Mouse (Mus musculus) testis, postnatal 14 days (tissue): Measurements from ENCODE around the gene Rab5c.
A peak's percentile ranks its signal among the peaks of the same experiment; 100 is the strongest.

Experiments
- DNase-seq: peaks from one replicate; pipeline ENCODE4 v3.0.0; 2021; ENCODE audit warnings: low spot score

Gene Rab5c

DNA sequence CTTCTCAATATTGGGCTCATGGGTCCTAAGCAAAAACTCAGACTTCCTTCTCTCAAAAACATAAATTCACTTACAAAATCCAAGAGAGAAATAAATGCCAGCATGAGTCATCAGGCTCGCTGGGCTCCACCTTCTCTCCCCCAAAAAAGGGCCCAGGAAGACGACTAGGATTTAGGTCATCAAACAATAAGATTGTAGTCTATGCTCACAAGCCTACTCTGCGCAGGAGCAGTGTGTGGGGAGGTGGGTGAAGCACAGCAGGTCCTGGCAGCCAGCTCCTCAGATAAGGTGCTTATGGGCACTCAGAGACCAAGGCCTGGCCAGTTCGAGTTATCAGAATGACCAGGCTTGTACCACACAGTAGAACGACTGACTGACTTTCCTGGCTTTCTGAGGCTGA is 17.7 kb downstream of the Rab5c start:
- DNase-seq = no peak

- DNase-seq = no peak
Measured at GRCm38 (mm10) chr11:100719893-100720292, 18.1 kb downstream of the Rab5c start.

DNA sequence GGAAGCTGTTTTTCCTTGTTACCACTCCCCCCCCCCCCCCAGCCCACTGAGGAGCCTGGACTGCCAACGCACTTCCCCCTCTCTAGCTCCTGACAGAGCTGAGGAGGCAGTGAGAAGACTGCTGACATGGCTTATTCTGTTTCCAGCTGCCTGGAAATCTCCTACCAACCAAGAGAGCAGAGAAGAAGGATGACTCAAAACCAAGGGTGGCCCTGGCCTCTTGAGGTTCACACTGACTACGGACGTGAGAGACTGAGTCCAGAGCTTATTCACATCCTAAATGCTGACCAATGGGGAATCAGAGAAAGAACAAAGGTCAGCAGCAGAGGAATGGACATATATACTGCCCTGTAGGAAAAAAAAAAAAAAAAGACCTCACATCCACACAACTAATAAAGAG is 18.7 kb downstream of the Rab5c start:
- DNase-seq = no peak

DNA sequence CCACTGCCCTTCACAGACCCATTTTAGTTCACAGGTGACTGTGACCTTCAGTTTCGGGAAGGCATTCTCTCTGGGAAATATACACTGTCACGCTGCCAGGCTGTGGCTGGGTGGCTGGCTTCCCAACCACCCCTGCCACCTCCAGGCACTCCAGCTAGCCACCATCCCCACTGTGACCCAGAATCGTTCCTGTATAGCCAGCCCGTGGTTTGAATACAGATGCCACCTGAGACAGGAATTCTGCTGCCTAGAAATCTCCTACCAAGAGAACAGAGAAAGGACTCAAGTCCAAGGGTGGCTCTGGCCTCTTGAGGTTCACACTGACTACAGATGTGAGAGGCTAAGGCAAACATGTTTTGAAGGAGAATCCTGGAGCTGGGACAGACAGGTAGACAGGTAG is 19.1 kb downstream of the Rab5c start:
- DNase-seq = no peak

- DNase-seq = no peak
Measured at GRCm38 (mm10) chr11:100718462-100718861, 19.6 kb downstream of the Rab5c start.

GRCm38 (mm10) chr11:100716649-100717048 is 21.4 kb downstream of the Rab5c start:
- DNase-seq = no peak

GRCm38 (mm10) chr11:100714948-100715347 is 23.1 kb downstream of the Rab5c start:
- DNase-seq = no peak

GRCm38 (mm10) chr11:100714534-100714915 is 23.5 kb downstream of the Rab5c start:
- no peak for DNase-seq

DNA sequence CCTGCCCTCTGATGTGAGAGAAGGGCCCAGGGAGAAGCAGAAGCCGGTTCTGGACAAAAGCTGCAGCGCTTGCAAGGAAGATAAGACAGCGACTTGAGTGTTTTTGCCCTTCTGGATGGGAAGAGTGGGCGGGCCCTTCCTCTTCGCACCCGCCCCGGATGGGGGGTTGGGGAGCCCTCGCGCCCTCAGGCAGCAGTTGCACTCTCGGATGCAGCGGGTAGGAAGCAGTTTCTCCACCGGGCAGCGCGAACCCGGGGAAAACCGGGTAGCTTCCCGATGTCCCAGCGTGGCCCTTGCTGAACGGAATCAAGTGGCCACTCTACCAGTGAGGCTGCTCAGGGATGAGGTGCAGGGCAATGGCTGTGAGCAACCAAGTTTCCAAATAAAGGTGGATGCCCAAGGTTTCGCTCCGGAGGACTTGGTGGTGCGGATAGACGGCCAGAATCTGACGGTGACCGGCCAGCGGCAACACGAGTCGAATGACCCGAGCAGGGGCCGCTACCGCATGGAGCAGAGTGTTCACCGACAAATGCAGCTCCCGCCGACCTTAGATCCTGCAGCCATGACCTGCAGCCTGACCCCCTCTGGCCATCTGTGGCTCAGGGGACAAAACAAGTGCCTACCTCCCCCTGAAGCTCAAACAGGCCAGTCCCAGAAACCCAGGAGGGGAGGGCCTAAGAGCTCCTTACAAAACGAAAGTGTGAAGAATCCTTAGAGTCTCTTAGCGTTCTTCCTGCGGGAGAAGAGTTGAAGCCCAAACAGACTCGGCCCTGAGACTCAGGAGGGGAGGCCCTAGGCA is 24.1 kb downstream of the Rab5c start, which contains the start of gene Hspb9:
Gene Hspb9, plus strand, starts transcription at position 116 of the 799 bp plus-strand sequence.
- DNase-seq = peak; percentile 66

GRCm38 (mm10) chr11:100713174-100713573 is 24.8 kb downstream of the Rab5c start:
- DNase-seq = no peak

DNA sequence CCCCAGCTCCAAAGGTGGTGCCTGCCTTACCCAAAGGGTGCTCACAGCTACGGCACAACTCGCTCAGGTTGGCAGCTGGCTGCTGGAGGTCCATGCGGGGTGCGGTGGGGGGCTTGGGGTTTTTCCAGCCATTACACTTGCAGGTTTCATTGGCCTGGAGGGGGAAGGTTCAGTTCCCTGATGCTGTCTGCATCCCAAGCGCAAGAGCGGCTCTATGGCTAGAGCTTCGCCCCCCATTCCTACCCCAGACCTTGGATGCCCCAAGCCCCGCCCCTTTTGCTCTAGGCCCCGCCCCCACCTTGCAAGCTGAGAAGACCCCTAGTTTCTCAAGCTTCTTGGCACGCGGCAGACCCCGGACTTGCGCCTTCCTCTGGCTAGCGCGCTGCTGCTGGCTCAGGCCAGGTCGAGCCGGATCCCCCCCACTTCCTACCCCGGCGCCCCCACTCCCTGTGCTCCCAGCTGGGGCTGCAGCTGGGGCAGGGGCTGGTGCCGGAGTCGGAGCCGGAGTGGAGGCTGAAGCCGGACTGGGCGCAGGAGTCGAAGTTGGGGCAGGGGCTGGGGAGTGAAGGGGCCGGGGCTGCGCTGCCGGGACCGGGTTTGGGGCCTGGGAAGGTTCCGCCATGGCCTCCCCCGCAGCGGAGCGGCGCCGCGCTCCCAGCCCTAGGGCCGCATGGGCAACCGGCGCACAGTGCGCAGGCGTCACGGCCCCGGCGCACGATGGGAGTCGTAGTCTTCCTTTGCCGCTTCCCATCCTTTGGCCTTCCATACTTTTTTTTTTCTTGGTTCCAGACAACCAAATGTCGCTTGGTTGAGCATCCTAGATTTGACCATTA is 26.0 kb downstream of the Rab5c start, which contains the start of gene Kat2a:
Gene Kat2a, minus strand, starts transcription at position 683 of the 833 bp plus-strand sequence.
- DNase-seq = peak; percentile 88

GRCm38 (mm10) chr11:100710977-100711376 is 27.0 kb downstream of the Rab5c start:
- no peak for DNase-seq

- DNase-seq = no peak
Measured at GRCm38 (mm10) chr11:100710528-100710927, 27.5 kb downstream of the Rab5c start.

DNA sequence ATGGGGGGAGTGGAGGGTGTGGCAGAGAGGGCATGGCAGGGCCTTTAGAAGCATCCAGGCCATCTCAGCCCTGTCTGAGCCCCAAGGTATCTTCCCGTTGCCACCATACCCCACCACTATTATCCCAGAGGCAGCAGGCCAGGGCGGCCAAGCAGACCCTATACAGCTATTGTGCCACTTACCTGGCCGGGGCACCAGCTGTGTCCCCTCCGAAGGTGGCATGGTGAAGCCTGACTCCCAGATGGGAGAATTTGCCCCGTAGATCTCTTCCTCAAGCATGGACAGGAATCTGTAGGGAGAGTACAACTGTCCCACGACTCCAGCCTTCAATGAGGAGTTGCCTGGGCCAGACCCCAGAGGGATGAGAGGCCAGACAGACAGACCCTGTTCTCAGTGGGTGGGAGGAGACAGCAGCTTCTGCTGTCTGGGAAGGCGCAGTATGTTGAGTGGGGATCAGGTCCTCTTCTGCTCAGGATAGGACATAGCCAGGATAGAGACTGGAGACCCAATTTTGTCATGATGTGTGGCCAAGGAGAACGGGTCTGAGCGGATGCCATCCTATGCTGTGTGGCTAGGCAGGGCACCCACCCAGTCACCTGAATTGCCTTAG is 28.7 kb downstream of the Rab5c start:
- DNase-seq = no peak

DNA sequence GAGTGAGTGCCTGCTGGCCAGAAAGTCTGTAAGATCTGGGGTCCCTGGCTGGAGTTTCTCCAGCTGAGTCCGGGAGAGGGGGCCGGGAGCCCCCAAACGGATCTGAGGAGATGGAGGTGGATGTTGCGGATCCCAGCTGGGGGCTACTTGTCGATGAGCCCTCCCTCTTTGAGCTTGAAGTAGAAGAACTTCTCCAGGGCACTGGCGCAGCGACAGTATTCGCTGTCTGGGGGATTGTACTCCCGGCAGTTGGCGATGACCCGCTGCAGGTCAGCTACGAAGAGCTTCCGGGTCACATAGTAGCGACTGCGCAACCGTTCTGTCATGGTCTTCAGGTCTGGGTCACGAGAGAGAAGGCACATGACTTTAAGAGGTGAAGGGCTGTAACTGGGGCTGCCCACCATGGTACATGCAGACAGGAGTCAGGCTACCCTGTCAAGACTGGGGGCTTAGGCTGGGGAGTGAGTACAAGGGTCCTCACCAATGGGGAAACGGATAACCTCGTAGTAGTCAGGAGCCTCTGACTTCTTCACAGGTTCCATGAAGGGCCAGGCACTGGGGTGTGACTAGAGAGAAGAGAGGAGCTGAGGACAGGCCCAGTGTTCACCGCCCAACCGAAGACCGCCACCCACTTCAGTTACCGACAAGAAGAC is 32.8 kb downstream of the Rab5c start:
- no peak for DNase-seq

DNA sequence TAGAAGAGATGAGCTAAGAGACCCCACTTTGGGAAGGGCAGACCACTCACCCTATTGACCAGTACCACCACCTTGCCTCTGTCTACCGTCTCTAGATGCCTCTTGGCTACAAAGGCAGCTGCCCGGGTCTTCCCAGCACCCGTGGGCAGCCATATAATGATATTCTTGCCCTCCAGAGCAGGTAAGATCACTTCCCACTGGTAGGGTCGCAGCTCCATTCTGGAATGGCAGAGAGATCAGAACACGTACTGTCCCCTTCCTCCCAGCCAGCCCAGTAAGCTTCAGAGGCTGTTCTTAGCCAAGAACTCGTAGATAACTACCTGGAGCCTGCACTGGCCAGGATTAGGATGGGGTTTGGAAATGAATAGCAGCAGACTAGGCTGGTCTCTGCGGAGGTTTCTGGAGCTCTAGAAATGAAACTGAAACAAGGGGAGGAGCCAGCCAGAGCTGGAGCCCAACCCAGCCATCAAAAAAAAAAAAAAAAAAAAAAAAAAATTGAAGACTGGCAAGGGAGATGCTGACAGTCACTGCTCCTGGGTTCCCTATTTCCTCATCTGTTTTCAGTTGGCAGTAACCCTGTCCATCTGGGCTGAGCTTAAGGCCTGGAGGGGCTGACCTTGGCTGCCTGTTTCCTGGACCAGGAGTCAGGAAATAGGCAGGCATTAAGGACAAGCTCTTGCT is 34.0 kb downstream of the Rab5c start, which contains the start of gene Dhx58:
Gene Dhx58, minus strand, starts transcription at position 421 of the 681 bp plus-strand sequence.
- no peak for DNase-seq

DNA sequence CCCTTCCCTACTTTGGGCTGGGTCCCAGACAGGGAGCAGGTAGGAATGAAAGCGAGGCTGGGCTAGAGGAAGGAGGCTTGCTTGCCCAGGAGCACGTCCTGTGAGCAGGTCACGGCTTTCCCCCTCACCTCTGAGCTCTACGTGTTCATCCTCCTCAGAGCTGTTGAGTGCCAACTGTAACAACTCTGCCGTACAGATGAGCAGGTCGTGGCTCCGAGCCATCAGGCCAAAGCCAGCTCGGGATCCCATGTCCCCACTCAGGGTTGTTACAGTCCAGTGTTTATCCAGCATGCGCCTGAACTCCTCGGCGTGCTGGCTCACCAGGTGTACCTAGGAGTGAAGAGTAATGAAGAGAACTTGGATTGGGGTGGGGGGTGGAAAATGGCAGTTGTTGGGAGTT is 34.6 kb downstream of the Rab5c start:
- DNase-seq = no peak

DNA sequence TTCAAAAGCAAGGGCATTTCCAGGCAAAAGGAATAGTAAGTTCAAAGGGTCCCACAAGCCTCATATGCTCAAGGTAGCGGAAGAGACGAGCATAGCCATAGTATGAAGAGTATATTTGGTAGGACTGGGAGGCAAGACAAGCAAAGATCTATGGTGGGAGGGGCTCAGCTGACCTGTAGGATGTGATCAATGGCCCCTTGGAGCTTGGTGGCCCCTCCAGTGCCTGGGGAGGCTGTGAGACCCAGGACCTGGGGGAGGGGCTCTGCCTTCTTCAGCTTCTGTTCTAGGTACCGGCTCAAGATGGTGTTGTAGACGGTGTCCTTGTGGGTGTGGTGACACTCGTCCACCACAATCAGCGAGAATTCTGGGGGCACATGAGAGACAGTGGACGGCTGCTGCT is 35.1 kb downstream of the Rab5c start:
- DNase-seq = no peak

GRCm38 (mm10) chr11:100702081-100702851 is 35.7 kb downstream of the Rab5c start:
- no peak for DNase-seq

DNA sequence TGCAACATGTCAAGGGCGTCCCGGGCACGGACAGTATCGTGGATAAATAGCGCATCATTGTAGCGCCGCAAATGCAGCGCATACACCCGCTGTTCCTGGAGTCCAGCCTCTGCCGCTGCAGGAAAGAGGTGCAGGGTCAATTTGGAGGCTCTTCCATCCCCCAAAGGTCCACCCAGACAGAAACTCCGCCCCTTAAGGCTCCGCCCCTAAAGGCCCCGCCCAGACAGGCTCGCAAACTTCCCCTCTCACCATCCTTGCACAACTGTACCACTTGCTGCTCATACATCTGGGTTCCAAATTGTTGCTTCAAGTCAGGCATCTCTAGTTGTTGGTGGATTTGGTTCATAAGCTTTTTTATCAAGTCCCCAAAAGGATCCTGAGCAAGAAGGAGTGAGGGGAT is 36.7 kb downstream of the Rab5c start:
- DNase-seq = no peak

- DNase-seq = no peak
Measured at GRCm38 (mm10) chr11:100700710-100701109, 37.3 kb downstream of the Rab5c start.
